Mouse (Mus musculus): Measurements from ENCODE around the gene Arsk.

Arsk gene

GRCm38 (mm10) chr13:76098493-76099303 is at the start of gene Arsk, which contains the start of gene Ttc37:
Gene Arsk (minus strand): TSS chr13:76098660.
Gene Ttc37 (plus strand): TSS chr13:76098734.
- DNase-seq (ENCODE audit: low read depth): peak; percentile 97

DNA sequence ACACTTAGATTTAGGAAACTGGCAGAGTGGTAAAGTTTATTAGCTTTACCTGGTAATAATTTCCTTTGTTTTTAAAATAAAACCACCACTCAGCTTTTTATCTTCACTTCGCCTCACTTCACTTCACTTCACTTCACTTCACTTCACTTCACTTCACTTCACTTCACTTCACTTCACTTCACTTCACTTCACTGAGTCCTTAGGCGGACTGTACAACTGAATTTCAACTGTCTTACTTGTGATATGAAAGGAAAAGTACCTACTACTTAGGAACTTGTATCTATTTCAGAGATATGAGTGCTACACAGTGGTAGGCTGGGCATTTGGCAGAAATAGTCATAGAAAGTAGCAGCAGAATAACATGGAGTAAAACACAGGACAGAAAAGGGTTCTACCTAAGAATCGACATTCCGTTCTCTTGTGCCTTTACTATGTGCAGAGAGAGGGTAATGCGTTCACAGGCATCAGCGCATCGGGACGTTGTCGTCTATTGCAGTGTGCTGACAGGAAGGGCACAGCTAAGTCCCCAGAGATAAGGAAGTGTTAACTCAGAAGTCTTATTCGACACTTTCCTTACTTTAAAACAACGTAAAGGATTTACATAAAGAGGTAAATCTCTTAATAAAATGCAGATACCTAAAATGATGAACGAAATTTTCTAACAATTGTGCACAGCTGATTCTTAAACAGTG is 42.8 kb upstream of the Arsk start:
- DNase-seq (ENCODE audit: low read depth): no peak

DNA sequence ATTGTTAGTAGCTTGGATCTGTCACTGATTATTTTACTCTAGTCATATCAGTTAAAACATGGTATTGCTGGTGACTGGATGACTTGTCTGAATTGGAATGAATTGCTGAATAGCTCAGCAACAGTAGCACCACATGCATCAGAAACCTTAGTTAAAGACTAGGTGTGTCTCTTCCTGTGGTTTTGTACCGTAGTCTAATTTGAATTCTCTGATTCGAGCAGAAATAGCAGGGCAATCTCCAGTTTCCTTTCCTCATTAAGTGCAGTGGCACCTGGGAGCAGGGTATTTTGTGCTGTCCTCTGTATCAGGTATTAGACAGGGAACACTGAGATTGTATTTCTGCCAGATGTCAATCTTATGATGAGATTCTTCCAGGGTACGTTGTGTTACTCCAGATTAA is 40.4 kb upstream of the Arsk start:
- no peak for DNase-seq (ENCODE audit: low read depth)

DNA sequence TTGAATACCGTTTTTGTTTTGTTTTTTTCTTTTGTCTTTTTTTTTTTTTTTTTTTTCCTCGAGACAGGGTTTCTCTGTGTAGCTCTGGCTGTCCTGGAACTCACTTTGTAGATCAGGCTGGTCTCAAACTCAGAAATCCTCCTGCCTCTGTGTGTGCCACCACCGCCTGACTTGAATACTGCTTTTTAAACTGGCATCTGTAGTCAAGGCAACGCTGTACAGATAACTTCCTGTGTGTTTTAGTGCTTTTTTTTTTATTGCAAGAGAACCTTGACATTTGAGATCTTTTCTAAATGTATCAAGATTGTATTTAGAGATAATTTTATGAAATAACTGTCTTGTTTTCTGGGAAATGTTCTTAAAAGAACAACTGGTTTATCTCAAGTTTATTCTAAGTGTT is 34.0 kb upstream of the Arsk start:
- no peak for DNase-seq (ENCODE audit: low read depth)

DNA sequence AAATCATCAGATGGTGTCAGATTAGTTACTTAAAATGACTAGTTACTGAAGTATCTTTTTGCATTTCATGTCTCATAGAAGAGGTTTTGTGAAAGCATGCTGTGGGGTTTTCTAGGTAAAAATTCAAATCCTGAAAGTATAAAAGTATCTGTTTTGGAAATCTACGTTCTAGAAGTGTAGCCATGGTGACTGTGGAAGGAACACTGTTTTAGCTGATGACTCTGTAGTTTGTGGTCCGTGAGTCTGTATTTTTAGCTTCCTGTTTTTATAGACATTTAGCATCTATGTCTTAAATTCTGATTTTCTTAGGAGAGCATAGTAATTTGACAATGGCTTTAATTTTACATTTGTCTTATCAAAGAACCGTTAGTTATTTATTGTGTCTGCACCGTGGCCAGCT is 30.3 kb upstream of the Arsk start:
- no peak for DNase-seq (ENCODE audit: low read depth)

- DNase-seq (ENCODE audit: low read depth): no peak
Measured at GRCm38 (mm10) chr13:76109069-76109824, 10.8 kb upstream of the Arsk start.

DNA sequence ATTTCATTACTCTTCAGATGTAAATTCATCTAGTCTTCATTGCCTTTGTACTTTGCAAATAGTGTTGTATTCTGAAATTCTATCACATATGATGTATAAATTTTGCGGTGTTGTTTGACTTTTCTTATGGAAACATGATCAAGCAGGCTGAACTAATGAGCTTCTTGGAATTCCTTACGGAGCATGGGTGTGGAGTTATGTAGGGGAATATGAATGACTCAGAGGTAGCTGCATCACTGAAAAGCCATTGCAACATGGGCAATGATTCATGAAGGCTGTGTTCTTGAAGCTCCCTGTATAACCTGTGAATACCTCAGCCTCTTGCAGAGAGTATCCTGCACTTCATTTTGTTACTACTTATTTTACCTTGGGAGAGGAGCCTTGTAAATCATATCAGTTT is 3.5 kb upstream of the Arsk start:
- no peak for DNase-seq (ENCODE audit: low read depth)

DNA sequence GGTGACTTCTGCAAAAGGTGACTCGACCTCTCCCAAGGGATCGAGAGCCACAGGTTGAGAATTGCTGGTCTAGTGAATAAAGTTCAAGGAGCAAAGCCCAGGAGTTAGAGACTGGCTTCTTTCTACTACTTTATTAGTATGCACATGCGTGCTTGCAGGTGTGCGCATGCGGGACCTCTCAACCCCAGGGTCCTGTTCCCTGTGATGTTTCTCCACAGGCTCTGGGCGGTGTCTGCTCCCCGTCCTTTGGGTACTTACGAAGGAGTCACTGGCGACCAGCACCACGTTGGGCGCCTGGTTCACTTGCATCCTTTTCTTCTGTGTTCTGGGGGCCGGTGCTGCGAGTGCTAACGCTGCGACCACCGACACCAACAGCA is 356 bp downstream of the Arsk start:
- no peak for DNase-seq (ENCODE audit: low read depth)

DNA sequence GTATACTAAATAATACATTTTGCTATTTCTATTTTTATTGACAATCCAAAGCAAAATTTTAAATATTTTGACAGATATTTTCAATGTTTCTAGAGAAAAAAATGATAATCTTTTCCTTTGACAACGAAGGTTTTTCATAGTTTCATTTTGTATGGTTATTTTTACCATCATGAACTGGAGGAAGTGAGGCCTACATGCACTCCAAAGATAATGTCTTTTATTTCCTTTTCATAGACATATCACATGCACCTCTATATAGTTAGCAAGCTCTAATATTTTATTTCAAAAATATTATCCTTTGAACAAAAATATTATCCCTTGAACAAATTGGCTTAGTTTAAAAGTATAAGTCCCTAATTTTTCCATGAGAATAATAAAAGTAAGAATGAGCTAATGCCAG is 24.1 kb downstream of the Arsk start:
- no peak for DNase-seq (ENCODE audit: low read depth)

GRCm38 (mm10) chr13:76064363-76064945 is 34.0 kb downstream of the Arsk start:
- DNase-seq (ENCODE audit: low read depth): no peak

DNA sequence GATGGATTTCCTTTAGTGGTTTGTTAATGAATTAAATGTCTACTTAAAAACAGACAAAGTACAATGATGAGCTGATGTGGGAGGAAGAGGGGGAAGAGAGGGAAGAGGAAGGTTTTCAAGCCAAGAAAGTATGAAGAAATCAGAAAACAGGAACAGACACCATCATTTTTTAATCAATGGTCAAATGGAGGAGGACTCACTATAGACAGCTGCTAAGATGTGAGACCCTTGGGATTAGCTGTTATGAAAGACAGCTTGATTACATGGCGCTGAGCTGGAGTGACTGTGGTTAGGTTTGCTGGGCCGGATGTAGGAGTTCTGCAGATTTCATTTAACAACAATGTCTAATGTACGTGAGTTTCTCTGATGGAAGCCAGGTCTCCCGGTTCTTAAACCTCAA is 34.9 kb downstream of the Arsk start:
- DNase-seq (ENCODE audit: low read depth): no peak

- no peak for DNase-seq (ENCODE audit: low read depth)
Measured at GRCm38 (mm10) chr13:76062569-76062968, 35.9 kb downstream of the Arsk start.

DNA sequence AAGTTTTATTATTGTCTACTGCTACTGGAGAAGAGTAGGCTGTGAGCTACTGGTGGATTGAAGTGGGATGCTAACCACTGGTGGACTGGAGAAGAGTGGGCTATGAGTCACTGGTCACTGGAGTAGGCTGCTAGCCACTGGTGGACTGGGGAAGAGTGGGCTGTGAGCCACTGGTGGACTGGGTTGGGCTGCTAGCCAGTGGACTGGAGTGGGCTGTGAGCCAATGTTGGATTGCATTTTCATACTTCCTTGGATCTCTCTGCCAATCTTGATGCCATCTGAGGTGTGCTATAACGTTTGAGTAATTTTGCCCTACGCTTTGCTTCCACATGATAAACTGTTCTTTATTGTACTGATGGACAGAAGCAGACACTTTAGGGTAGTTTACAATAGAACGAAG is 36.3 kb downstream of the Arsk start:
- no peak for DNase-seq (ENCODE audit: low read depth)

DNA sequence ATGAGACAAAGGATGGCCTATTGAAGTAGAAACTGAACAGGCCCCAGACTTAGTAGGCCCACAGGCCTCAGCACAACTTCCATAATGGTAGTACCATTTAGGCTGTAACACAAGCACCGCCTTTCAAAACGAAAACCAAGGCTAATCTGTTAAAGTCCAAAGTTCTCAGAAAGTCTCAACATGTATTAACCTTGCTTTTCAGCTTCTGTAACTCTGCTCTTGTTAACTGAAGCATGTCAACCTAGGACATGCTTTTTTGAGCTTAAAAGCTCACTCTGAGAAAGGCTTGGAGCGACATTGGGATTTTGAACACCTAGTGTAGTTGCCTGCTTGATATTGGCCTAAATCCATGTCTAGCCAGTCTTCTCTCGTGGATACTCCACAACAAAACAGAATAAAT is 38.9 kb downstream of the Arsk start:
- no peak for DNase-seq (ENCODE audit: low read depth)

DNA sequence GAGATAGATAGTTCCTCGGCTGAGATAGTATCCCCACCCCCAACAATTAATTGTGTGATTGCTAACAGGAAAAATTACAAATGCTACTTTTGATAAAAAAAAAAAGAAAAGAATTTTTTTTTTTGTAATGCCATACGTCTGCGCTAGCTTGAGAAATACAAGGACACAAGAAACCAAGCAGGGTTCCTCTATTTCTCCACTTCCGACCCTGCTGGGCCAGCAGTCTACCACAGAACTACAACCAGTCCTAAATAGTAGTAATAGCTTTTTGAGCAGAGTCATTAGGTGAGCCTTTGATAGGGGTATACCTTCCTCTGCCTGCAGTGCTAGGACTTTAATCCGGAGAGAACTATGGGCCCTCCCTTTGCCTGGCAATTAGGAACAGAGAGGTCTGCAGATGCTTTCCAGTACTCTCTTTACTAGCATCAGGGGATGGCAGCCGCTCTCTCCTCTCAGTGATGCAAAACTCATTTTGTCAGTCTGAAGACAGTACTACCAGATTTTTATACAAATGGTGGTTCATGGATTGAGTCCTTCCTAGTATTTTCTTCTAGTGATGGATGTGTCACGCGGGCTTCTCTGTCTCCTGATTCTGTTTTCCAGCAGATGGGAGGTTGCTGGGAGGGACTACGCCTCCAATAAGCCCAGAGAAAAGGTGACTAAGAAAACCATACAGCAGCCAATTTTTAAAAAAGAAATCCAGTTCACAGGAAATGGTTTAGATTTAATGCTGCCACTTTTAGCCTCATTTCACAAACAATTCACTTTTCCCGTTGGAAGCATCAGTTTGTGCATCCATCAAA is 41.0 kb downstream of the Arsk start:
- no peak for DNase-seq (ENCODE audit: low read depth)

- no peak for DNase-seq (ENCODE audit: low read depth)
Measured at GRCm38 (mm10) chr13:76056896-76057266, 41.6 kb downstream of the Arsk start, which contains the start of gene Gpr150. Gene Gpr150 (minus strand): TSS chr13:76056996.

DNA sequence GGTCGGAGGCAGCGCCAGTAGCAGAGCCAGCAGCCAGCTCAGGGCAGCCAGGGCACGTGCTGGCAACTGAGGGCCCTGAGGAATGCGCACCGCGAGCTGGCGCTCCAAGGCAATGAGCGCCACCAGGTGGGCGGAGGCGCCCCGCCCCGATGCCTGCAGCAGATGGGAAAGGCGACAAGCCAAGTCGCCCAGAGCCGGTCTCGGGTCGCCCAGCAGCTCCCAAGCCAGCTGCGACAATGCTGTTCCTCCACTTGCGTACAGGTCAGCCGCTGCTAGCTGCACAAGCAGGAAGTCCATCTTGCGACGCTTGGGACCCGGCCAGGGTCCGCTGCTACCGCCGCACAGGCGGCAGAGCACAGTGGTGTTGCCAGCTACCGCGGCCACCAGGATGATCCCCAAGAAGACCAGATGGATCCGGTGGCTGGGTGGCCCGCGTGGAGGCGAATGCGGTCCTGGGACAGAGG is 42.2 kb downstream of the Arsk start:
- peak; percentile 45 for DNase-seq (ENCODE audit: low read depth)

- DNase-seq (ENCODE audit: low read depth): peak; percentile 4
Measured at GRCm38 (mm10) chr13:76055391-76056232, 42.8 kb downstream of the Arsk start.

GRCm38 (mm10) chr13:76044971-76045370 is 53.5 kb downstream of the Arsk start:
- DNase-seq (ENCODE audit: low read depth): no peak

DNA sequence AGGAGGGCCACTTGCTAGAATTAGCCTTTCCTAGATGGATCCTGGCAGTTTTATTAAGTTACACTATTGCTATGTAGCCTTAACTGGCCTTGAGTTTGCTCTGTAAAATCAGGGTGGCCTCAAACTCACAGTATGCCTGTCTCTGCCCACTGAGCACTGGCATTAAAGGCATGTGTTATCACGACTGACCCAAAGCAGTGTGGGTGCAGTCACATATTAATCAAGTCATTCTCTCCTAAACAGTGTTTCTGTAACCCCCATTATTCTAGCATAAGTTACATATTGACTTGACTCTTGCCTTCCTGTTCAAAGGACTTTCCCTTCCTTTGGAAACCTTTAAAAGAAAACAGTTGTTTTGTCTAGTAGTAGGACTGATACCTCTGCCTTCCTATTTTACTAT is 56.0 kb downstream of the Arsk start:
- DNase-seq (ENCODE audit: low read depth): no peak

DNA sequence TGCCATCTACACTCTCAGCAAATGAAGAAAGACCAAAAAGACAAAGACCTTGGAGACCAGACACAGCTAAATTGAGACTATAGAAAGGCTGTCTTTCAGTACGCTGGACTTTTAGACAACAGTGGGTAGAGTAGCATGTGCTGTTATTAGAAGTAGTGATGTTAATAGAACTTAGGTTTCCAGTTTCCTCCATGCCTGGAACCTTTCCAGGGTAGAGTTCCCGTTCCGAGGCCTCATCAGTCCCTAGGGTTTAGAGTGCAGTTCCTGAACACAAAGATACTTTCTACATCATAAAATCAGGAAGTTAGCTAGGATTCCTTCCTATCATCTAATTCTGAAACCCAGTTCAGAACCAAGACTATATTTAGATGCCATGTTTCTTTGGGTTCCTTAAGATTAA is 73.9 kb downstream of the Arsk start:
- DNase-seq (ENCODE audit: low read depth): no peak
